Mouse (Mus musculus) liver, embryonic 18 days (tissue): ENCODE measurements around the gene Gm8005. TPM values are rescaled to one million over a fixed set of nuclear protein-coding genes. Genes with fewer than 3 reads are reported as not detected.

ENCODE experiments used
- polyA plus RNA-seq: library from polyadenylated mRNA; depleted of rRNA; stranded (reverse); fragments of >200 nt; gene quantifications from 2 replicates; pipeline ENCODE4 v1.2.3, GENCODE M21; 2012; rRNA removed

The Gm8005 gene
- polyA plus RNA-seq, result not detected in 2 replicates

DNA sequence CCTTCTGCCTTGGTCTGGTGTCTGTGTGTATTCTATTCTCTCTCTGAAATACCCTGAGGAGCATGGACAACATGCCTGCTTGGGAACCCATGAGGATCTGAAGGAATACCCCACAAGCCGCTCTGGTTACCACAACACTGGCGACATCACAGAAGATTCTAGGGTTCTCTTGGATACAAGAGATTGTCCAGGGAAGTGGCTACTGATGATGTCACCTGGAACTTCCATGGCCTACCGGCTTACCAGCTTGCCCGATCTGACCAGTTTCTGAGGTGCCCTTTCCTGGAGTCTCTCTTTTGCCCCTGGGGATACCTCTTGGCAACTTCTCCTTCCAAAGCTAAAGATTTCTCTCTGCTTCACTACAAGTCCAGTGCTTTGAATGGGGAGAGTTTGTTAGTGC lies at the start of gene Gm8005:
Gene Gm8005 (minus strand): TSS at position 101 of the 400 bp plus-strand sequence.

DNA sequence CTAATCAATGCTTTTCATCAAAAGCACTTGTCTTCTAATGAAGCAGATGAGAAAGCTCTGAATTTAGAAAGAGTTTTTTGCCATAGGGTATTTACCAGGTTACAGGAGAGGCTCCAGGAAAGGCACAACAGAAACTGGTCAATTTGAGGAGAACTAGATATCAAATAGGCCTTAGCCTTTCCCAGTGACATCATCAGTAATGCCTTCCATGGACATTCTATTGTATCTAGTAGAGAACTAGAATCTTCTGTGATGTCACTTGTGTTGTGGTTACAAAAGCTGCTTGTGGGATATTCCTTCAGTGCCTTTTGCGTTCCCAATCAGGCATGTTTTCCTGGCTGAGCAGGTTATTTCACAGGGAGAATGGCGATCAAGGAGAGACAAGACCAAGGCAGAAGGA lies 24.1 kb upstream of the Gm8005 start, which contains the start of gene Gm8011:
Gene Gm8011 (plus strand): TSS at position 301 of the 400 bp plus-strand sequence.

Other genes starting within 250 kb of the Gm8005 start
- not detected in 2 replicates for gene Gm3573, start 248.9 kb downstream of the Gm8005 start, polyA plus RNA-seq
- gene Gm17026, start 179.6 kb downstream of the Gm8005 start, polyA plus RNA-seq, result not detected in 2 replicates
- not detected in 2 replicates for gene Gm9611, start 142.3 kb downstream of the Gm8005 start, polyA plus RNA-seq
- gene Gm7995, start 129.5 kb downstream of the Gm8005 start, polyA plus RNA-seq, result not detected in 2 replicates
- gene Gm8011, start 24.2 kb upstream of the Gm8005 start, polyA plus RNA-seq, result not detected in 2 replicates
- gene Gm8020, start 62.7 kb upstream of the Gm8005 start, polyA plus RNA-seq, result not detected in 2 replicates
- not detected in 2 replicates for gene Gm8024, start 84.6 kb upstream of the Gm8005 start, polyA plus RNA-seq
- not detected in 2 replicates for gene Gm17124, start 160.2 kb upstream of the Gm8005 start, polyA plus RNA-seq
- gene Gm3633, start 202.2 kb upstream of the Gm8005 start, polyA plus RNA-seq, result not detected in 2 replicates
- not detected in 2 replicates for gene Gm10378, start 216.3 kb upstream of the Gm8005 start, polyA plus RNA-seq